Mouse (Mus musculus) CH12.LX (cell line): ENCODE results near the gene Foxp1. TPM values are rescaled to one million over a fixed set of nuclear protein-coding genes. Genes with fewer than 3 reads are reported as not detected.

Source experiments
- DNase-seq: peaks from one replicate; pipeline ENCODE4 v3.0.0-alpha.2; 2013; ENCODE audit errors: extremely low read depth
- H3K27ac ChIP-seq: 2 replicates; pipeline ENCODE4 v1.5.1; 2012; ENCODE audit warnings: low read depth, mild to moderate bottlenecking, control low read depth, moderate library complexity; ENCODE audit not compliant: insufficient read depth
- H3K27me3 ChIP-seq: replicated peaks from 2 replicates; pipeline ENCODE3; 2012; ENCODE audit warnings: inconsistent platforms
- H3K36me3 ChIP-seq, 2 experiments: replicated peaks in 1 of 2; 2 replicates each; pipeline versions ENCODE3 to v1.6.1; 2012; ENCODE audit warnings: inconsistent platforms in 1 of 2, low read length in 1 of 2, mild to moderate bottlenecking in 1 of 2, mixed read lengths in 1 of 2, moderate library complexity in 1 of 2; ENCODE audit not compliant: control insufficient read depth in 1 of 2, insufficient read depth in 1 of 2
- H3K4me1 ChIP-seq, 2 experiments: 2 replicates each; pipeline ENCODE4 v1.6.1; 2012; ENCODE audit warnings: inconsistent platforms in 1 of 2, moderate library complexity in 1 of 2; ENCODE audit not compliant: insufficient read depth in 2 of 2, control insufficient read depth in 1 of 2
- H3K4me2 ChIP-seq: 2 replicates; pipeline ENCODE4 v1.6.1; 2012; ENCODE audit warnings: low read depth, mild to moderate bottlenecking, control low read depth; ENCODE audit not compliant: poor library complexity, insufficient read depth, severe bottlenecking
- H3K4me3 ChIP-seq, 3 experiments: fragments of 150-350 bp in 1 of 3; sonication (generic) in 1 of 3; replicated peaks in 1 of 3; 2 replicates each; pipeline versions ENCODE3 to v1.5.1; 2011 to 2012; ENCODE audit warnings: low read depth in 2 of 3, low read length in 2 of 3, mild to moderate bottlenecking in 2 of 3, moderate library complexity in 2 of 3, control low read depth in 1 of 3, improper control_type of control experiment in 1 of 3, inconsistent platforms in 1 of 3, mixed read lengths in 1 of 3; ENCODE audit not compliant: poor library complexity in 1 of 3
- H3K79me2 ChIP-seq: replicated peaks from 2 replicates; pipeline ENCODE4 v1.6.1; 2012; ENCODE audit warnings: mild to moderate bottlenecking, moderate library complexity; ENCODE audit not compliant: control insufficient read depth, poor library complexity, insufficient read depth, severe bottlenecking; ENCODE audit errors: extremely low read depth
- H3K9ac ChIP-seq: 2 replicates; pipeline ENCODE4 v1.6.1; 2012; ENCODE audit warnings: low read depth, mild to moderate bottlenecking, control low read depth, moderate library complexity; ENCODE audit not compliant: insufficient read depth
- H3K9me3 ChIP-seq: replicated peaks from 2 replicates; pipeline ENCODE3; 2012; ENCODE audit warnings: low read length, inconsistent platforms, mixed read lengths
- CHD2 ChIP-seq: IDR thresholded peaks from 2 replicates; pipeline ENCODE4 v1.6.1; 2011; ENCODE audit warnings: low read length, improper control_type of control experiment
- E2F4 ChIP-seq: IDR thresholded peaks from 2 replicates; pipeline ENCODE4 v1.6.1; 2011; ENCODE audit warnings: low read depth, low read length, improper control_type of control experiment; ENCODE audit not compliant: insufficient replicate concordance
- ETS1 ChIP-seq: conservative IDR thresholded peaks from 2 replicates; pipeline ENCODE4 v1.6.1; 2012; ENCODE audit warnings: low read depth, mild to moderate bottlenecking, inconsistent platforms, low read length, improper control_type of control experiment, moderate library complexity
- GABPA ChIP-seq: IDR thresholded peaks from 2 replicates; pipeline ENCODE4 v1.6.1; 2012; ENCODE audit warnings: low read depth, low read length, improper control_type of control experiment, inconsistent platforms; ENCODE audit not compliant: insufficient replicate concordance
- HCFC1 ChIP-seq: IDR thresholded peaks from 2 replicates; pipeline ENCODE4 v1.6.1; 2012; ENCODE audit warnings: low read depth, mild to moderate bottlenecking, inconsistent platforms, low read length, improper control_type of control experiment
- JUN ChIP-seq: IDR thresholded peaks from 2 replicates; pipeline ENCODE4 v1.6.1; 2011; ENCODE audit warnings: low read depth, mild to moderate bottlenecking, low read length, improper control_type of control experiment, moderate library complexity; ENCODE audit not compliant: insufficient read depth
- MAFK ChIP-seq: IDR thresholded peaks from 2 replicates; pipeline ENCODE4 v1.6.1; 2011; ENCODE audit warnings: low read length, improper control_type of control experiment; ENCODE audit not compliant: insufficient replicate concordance
- MAX ChIP-seq: IDR thresholded peaks from 2 replicates; pipeline ENCODE4 v1.6.1; 2011; ENCODE audit warnings: low read length, improper control_type of control experiment
- MEF2A ChIP-seq: IDR thresholded peaks from 2 replicates; pipeline ENCODE4 v1.6.1; 2014; ENCODE audit warnings: low read depth, mild to moderate bottlenecking, inconsistent platforms, low read length, improper control_type of control experiment, borderline replicate concordance
- MXI1 ChIP-seq: IDR thresholded peaks from 2 replicates; pipeline ENCODE4 v1.6.1; 2011; ENCODE audit warnings: mild to moderate bottlenecking, low read depth, low read length, improper control_type of control experiment
- MYC ChIP-seq: IDR thresholded peaks from 2 replicates; pipeline ENCODE4 v1.6.1; 2011; ENCODE audit warnings: low read depth, mild to moderate bottlenecking, improper control_type of control experiment, low read length
- NELFE ChIP-seq: IDR thresholded peaks from 2 replicates; pipeline ENCODE4 v1.6.1; 2011; ENCODE audit warnings: low read depth, low read length, improper control_type of control experiment
- PAX5 ChIP-seq: IDR thresholded peaks from 2 replicates; pipeline ENCODE4 v1.6.1; 2012; ENCODE audit warnings: low read length, inconsistent platforms, mixed read lengths
- SMC3 ChIP-seq: IDR thresholded peaks from 2 replicates; pipeline ENCODE4 v1.6.1; 2011; ENCODE audit warnings: low read depth, low read length, improper control_type of control experiment
- USF2 ChIP-seq: conservative IDR thresholded peaks from 2 replicates; pipeline ENCODE4 v1.6.1; 2011; ENCODE audit warnings: low read depth, low read length, improper control_type of control experiment
- ZC3H11A ChIP-seq: IDR thresholded peaks from 2 replicates; pipeline ENCODE4 v1.6.1; 2012; ENCODE audit warnings: low read depth, mild to moderate bottlenecking, inconsistent platforms, low read length, improper control_type of control experiment
- ZNF384 ChIP-seq: IDR thresholded peaks from 2 replicates; pipeline ENCODE4 v1.6.1; 2012; ENCODE audit warnings: low read depth, low read length, improper control_type of control experiment, inconsistent platforms
- dilution Hi-C: fragments of 300-500 bp; cut with MboI; formaldehyde crosslinking; loops from 2 replicates; pipeline ENCODE4 v1.14.3; 2020; ENCODE audit warnings: low sequenced_read_pairs; ENCODE audit not compliant: extremely low pct_unique_long_range_greater_than_20kb, extremely low pct_ligation_motif_present
- in situ Hi-C: fragments of 300-500 bp; cut with MboI; formaldehyde crosslinking; loops from 3 replicates; pipeline ENCODE4 v1.14.3; 2019; ENCODE audit warnings: low sequenced_read_pairs, low pct_ligation_motif_present, low pct_unique_long_range_greater_than_20kb, mixed read lengths
- polyA plus RNA-seq: library from polyadenylated mRNA; unstranded; fragments of >175 nt; gene quantifications from 2 replicates; pipeline ENCODE4 v1.2.1, GENCODE M21; 2012; ENCODE audit warnings: low read depth; ENCODE audit not compliant: insufficient read length
- total RNA-seq, 2 experiments: library from RNA; depleted of rRNA; stranded (reverse); fragments of 300-350 nt in 1 of 2; fragments of >200 nt in 1 of 2; gene quantifications; 2 replicates each; pipeline ENCODE4 v1.2.3; 2012 to 2014

Foxp1 gene
- total and polyA plus RNA-seq, 3 experiments: 66.5 to 105 (median 87.4) TPM

- dilution Hi-C loops: no loop called here
- Histone ChIP-seq H3K36me3 (peaks cover 0 to 1% of the 10 kb centered on the region in 2 experiments), H3K79me2 (0 out of 2 replicates have a peak, but pooled peaks cover 3% of the 10 kb centered on the region), H3K4me3 (no peak overlapping the region), H3K9me3 (no peaks in the 10 kb centered on the region), H3K4me1 (peaks cover 15 to 25% of the 10 kb centered on the region in 2 experiments), H3K4me2 (no peak overlapping the region), H3K27ac (peak overlapping the region; percentile 16; the same call in 1 of the 2 replicates), H3K27me3 (no peaks in the 10 kb centered on the region), H3K9ac (no peak overlapping the region)
- DNase-seq: no peak
- TF ChIP-seq CHD2: no peak
- TF ChIP-seq ETS1: 0 out of 2 replicates have a peak, but pooled peaks have one; percentile 2
- in situ Hi-C loops: no loop called here
These were observed 414.8 kb downstream of the Foxp1 start for GRCm38 (mm10) chr6:99107674-99108073.

- DNase-seq: no peak
- no peak overlapping the region for H3K27ac ChIP-seq
- dilution Hi-C loops (no loop called here), in situ Hi-C loops (no loop called here)
- 0 out of 2 replicates have a peak, but pooled peaks cover 3% of the 10 kb centered on the region for H3K79me2 ChIP-seq
- H3K36me3 ChIP-seq: peaks cover 0 to 1% of the 10 kb centered on the region in 2 experiments
- no peak overlapping the region for H3K4me2 ChIP-seq
- no peaks in the 10 kb centered on the region for H3K27me3 ChIP-seq
- no peak overlapping the region for H3K9ac ChIP-seq
- peaks cover 15 to 25% of the 10 kb centered on the region in 2 experiments for H3K4me1 ChIP-seq
- TF ChIP-seq MEF2A (no peak), USF2 (no peak), MAFK (no peak), ZC3H11A (no peak), NELFE (no peak), E2F4 (no peak), ZNF384 (no peak), GABPA (no peak), MAX (no peak), MXI1 (no peak), PAX5 (no peak), MYC (no peak), SMC3 (no peak), HCFC1 (no peak), JUN (no peak)
- no peak overlapping the region for H3K4me3 ChIP-seq
- no peaks in the 10 kb centered on the region for H3K9me3 ChIP-seq
These were observed 415.4 kb downstream of the Foxp1 start for GRCm38 (mm10) chr6:99107081-99107482.
